Mouse (Mus musculus): ENCODE results near the gene Pkmyt1. TPM values are rescaled to one million over a fixed set of nuclear protein-coding genes. Genes with fewer than 3 reads are reported as not detected.

Pkmyt1 gene
- total RNA-seq (2023), result 35.2 to 41.8 TPM (median 38.7 TPM) in 4 replicates

GRCm38 (mm10) chr17:23725999-23726757 lies at the start of gene Pkmyt1:
Pkmyt1 (plus strand) TSS chr17:23726336.

GRCm38 (mm10) chr17:23677236-23677679 lies 48.9 kb upstream of the Pkmyt1 start, which contains the start of gene Tnfrsf12a:
Tnfrsf12a (minus strand) TSS chr17:23677468.

DNA sequence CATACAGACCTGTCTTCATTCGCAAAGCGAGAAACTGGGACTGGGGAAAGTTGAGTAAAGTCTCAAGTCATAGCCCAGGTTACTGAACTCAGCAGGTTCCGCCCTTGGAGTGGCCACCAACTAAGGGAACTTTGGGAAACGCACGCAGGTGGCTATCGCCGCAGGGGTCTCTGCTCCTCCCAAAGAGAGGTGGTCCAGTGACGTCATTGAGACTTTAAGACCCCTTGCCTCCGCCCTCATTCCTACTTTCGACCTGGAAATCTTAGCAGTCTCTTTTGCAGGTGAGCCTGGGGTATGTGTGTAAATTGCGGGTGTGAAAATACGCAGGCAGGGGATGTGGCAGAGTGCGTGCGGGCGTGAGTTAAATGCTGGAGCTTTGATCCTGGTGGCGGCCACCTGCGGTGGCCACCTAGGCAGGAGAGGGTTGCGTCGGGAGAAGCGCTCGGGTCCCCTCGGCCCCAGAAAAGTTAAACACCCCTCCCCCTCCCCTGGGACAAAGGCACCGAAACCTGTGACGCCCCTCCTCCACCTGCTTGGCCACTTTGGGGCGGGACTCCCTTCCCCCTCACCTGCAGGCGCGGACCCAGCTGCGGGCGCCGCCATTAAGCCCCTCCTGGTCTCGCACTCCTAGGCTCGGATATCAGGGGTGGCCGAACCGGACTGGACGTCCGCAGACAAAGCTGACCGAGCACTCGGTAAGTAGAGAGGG lies 46.9 kb upstream of the Pkmyt1 start, which contains the start of gene Cldn6:
Cldn6 (plus strand) TSS at position 123 of the 709 bp plus-strand sequence.

DNA sequence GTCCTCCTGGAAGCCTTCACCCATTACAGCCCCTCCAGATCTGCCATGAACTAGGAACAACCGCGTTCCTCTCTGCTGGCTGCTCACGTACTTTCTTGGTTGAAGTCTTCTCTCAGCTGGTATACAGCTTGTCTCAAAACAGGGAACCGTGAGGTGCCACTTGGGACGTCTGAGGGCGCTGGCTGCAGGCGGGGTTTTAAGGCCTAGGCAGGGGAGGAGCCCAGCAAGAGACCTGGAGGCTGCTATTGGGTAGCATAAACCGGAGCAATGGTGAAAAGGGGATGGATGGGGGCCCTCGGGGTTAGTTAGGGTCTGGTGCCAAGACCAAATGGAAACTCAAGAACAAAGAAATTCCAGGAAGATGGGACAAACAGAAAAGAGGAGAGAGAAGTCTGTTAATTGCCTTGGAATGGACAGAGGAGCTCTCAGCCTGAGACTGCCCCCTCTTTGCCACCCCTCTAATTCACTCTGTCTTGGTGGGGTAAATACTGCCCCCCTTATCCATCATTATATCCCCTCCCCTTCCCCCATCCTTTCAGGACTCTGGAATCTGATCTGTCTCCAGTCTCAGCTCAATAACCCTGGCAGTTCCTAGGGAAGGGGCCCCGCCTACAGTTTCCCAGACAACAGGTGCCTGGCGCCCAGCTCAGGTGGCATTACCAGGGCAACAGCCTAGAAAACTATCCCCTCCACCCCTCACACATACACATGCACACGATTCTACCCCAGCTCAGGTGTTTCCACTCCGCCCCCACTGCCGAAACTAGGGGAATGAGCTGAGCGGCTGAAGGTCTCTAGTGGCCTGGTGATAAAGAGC lies 42.1 kb upstream of the Pkmyt1 start, which contains the start of gene Cldn9:
Cldn9 (minus strand) TSS at position 171 of the 817 bp plus-strand sequence.

DNA sequence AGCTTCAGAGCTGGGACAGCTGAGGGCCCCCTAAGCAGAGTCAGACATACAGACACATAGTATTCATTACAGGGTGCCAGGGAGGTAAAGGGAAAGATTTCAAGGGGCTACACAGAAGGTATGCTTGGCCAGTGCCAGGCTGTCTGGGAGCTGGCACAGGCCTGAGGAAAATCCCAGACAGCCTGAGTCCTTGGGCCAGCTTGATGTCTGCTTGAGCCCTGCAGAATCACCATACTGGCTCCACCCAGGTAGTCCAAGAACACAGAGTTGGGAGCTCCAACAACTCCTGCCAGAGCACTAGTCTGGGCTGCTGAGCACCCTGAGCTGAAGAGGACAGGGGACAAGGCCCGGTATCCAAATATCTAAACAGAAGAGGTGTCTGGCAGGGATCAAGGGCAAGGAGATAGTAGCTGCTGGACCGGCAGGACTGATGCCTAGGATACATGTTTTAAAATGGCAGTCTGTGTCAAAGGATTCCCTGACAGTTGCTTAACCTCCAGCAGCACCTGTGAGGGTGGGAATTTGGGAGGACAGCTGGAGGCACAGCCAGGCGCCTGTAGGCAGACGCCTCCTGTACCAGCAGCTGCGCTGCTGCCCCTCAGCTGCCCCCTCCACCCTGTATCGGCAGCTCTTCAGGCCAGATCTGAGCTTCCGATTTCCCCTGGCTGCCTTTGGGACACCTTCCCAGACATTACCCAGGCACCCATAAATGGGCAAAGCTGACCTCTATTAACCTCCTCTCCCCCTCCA lies 3.6 kb upstream of the Pkmyt1 start, which contains the start of gene 1520401A03Rik:
1520401A03Rik (minus strand) TSS at position 408 of the 750 bp plus-strand sequence.

DNA sequence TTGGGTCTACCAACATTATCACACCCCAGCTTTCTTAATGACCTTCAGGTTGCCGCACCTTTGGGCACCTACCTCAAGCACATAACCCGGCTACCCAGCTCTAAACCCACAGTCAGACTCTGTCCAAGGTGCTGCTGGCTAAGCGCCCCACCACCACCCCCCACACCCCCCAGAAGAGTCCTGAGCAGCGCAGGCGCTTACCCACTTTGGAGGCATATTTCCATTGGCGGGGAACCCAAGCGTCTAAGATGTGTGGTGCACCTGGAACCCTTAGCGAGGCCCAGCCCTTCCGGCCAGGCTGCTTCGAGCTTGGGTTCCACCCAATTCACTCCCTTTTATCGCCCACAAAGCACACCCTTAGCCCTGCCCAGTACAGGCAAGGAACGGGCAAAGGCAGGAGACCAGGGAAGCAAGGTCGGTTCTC lies 14.5 kb downstream of the Pkmyt1 start, which contains the start of gene Paqr4:
Paqr4 (minus strand) TSS at position 270 of the 424 bp plus-strand sequence.

DNA sequence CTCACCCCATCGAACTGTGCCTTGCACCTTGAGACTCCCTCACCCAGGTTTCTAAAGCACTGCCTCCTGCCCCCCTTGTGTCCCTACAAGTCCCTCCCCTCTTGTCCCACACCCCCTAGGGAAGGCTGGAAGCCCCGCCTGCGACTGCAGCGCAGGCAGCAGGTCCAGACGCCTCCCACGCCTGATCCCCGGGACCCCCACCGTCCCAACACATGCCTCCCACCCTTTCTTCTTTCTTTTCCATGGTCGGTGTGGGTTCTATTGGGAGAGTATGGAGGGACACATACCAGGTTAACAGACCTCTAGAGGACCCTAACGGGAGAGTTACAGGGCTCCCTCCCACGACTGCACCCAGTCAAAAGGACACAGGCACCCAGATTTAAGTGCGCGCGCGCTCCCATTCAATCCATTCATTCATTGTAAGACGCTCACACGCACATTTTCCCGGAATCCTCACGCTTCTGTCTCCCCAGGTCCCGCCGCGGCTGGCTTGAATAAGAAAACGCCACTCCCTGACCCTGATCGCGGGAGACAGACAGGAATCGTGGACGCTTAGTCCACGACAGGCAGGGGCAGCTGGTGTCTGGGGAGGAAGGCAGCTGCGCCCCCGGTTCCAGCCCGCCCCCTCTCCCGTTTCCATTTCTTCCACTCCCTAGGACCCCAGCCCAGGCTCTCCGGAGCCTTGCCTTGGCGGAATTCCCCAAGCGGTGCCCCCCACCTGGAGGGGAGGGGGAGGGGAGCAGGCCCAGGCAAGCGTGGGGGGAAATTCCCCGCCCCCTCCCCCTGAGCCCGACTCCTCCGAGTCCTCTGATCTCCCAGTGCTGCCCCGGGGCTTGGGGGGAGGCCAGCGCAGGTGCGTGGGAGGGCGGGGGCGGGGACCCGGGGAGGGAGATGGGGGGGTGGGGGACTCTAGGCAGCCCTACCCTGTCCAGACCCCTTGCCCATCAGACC lies 19.4 kb downstream of the Pkmyt1 start, which contains the start of gene Kremen2:
Kremen2 (minus strand) TSS at position 533 of the 951 bp plus-strand sequence.

GRCm38 (mm10) chr17:23771284-23772218 lies 45.4 kb downstream of the Pkmyt1 start, which contains the start of gene Flywch1:
Flywch1 (minus strand) TSS chr17:23771602.

GRCm38 (mm10) chr17:23785561-23786471 lies 59.7 kb downstream of the Pkmyt1 start, which contains the start of gene Flywch2:
Flywch2 (minus strand) TSS chr17:23786081.

Other genes with a start within 250 kb of the Pkmyt1 start
- not detected in 4 replicates for gene Vmn2r117, start 246.6 kb upstream of the Pkmyt1 start, total RNA-seq (2023)
- 7.5 to 8.8 TPM (median 8.1 TPM) in 4 replicates for gene Zfp213, start 162.1 kb upstream of the Pkmyt1 start, total RNA-seq (2023)
- not detected in 4 replicates for gene Zfp13, start 126.8 kb upstream of the Pkmyt1 start, total RNA-seq (2023)
- not detected in 4 replicates for gene Zscan10, start 125.5 kb upstream of the Pkmyt1 start, total RNA-seq (2023)
- gene Mmp25, start 81.1 kb upstream of the Pkmyt1 start, total RNA-seq (2023), result 0.12 to 0.16 TPM in 2 of 4 replicates, not detected in the others
- gene Bicdl2, start 65.8 kb upstream of the Pkmyt1 start, total RNA-seq (2023), result 0.36 TPM in 1 of 4 replicates, not detected in the others
- 38.2 to 46.6 TPM (median 40.7 TPM) in 4 replicates for gene Hcfc1r1, start 52.7 kb upstream of the Pkmyt1 start, total RNA-seq (2023)
- gene Thoc6, start 52.5 kb upstream of the Pkmyt1 start, total RNA-seq (2023), result 23.1 to 32.2 TPM (median 25.4 TPM) in 4 replicates
- gene Tnfrsf12a, start 48.9 kb upstream of the Pkmyt1 start, total RNA-seq (2023), result 14.4 to 18.6 TPM (median 16.4 TPM) in 4 replicates
- not detected in 4 replicates for gene Cldn6, start 47.1 kb upstream of the Pkmyt1 start, total RNA-seq (2023)
- not detected in 4 replicates for gene Cldn9, start 42.3 kb upstream of the Pkmyt1 start, total RNA-seq (2023)
- gene 1520401A03Rik, start 3.6 kb upstream of the Pkmyt1 start, total RNA-seq (2023), result not detected in 4 replicates
- gene Paqr4, start 14.5 kb downstream of the Pkmyt1 start, total RNA-seq (2023), result 0.52 to 2.1 TPM (median 1.5 TPM) in 4 replicates
- 0.37 TPM in 1 of 4 replicates, not detected in the others for gene Kremen2, start 19.5 kb downstream of the Pkmyt1 start, total RNA-seq (2023)
- gene Flywch1, start 45.3 kb downstream of the Pkmyt1 start, total RNA-seq (2023), result 26.3 to 31.2 TPM (median 27.9 TPM) in 4 replicates
- gene Flywch2, start 59.7 kb downstream of the Pkmyt1 start, total RNA-seq (2023), result not detected in 4 replicates
- gene Srrm2, start 64.2 kb downstream of the Pkmyt1 start, total RNA-seq (2023), result 1,370 to 1,448 TPM (median 1,386 TPM) in 4 replicates
- gene Elob, start 102.8 kb downstream of the Pkmyt1 start, total RNA-seq (2023), result 153 to 167 TPM (median 160 TPM) in 4 replicates
- not detected in 4 replicates for gene Prss33, start 109.7 kb downstream of the Pkmyt1 start, total RNA-seq (2023)
- not detected in 4 replicates for gene Prss32, start 117.5 kb downstream of the Pkmyt1 start, total RNA-seq (2023)
- 0.64 to 0.75 TPM (median 0.66 TPM) in 3 of 4 replicates, not detected in the other for gene Prss41, start 117.8 kb downstream of the Pkmyt1 start, total RNA-seq (2023)
- not detected in 4 replicates for gene Prss21, start 141.7 kb downstream of the Pkmyt1 start, total RNA-seq (2023)
- gene Dcpp1, start 154.5 kb downstream of the Pkmyt1 start, total RNA-seq (2023), result not detected in 4 replicates
- not detected in 4 replicates for gene Dcpp2, start 154.5 kb downstream of the Pkmyt1 start, total RNA-seq (2023)
- not detected in 4 replicates for gene Dcpp3, start 191.1 kb downstream of the Pkmyt1 start, total RNA-seq (2023)
- gene Sbp, start 215.3 kb downstream of the Pkmyt1 start, total RNA-seq (2023), result not detected in 4 replicates
- not detected in 4 replicates for gene Sbpl, start 228.9 kb downstream of the Pkmyt1 start, total RNA-seq (2023)

All from B cell, adult 62 days (primary cell).